7 mouse cellular contexts compared by ENCODE assay signal in the genomic region with DNA sequence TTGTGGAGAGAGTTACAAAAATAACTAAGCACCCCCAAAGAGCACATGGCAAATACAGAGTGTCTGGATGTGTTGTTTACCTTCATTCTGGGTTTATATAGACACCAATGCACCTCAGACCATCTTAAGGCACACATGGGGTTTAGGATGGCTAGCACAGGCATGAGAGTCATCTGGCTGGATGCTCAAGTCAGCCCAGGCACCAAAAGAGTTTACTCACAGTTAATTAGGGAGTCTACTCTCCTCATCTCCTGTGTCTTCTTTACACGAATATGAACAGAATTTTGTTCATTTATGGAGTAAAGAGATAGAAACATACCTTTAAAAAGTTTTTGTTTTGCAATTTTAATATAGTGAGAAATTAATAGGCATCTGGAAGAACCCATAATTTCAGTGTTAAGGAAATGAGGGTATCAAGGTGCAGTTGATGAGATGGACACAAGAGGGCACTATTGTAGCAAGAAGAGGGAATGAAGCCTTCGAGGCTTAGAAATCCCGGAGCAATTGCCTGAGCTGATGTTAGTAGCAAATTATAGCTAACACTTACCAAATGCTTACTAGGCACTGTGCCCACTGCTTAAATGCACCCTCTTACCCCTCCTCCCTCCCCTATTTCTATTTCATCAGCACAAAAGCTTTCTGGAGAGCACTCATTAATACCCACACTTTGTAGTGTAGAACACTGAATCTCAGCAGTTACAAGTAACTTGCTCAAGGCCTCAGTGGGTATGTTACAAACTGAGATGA.
DNase-seq lines count a peak whose midpoint lies in the region; ATAC-seq lines count a peak whose summit lies in the region.

No protein-coding gene starts in this region.

- WGBS in forebrain, embryonic 16.5 days = 2% methylated on average over 3 of the region's 3 CpGs

- no peak overlapping the region for H3K4me3 ChIP-seq in forebrain, embryonic 16.5 days (replicated peaks; ENCODE audit: low read length)

- no peak overlapping the region for H3K27ac ChIP-seq in forebrain, embryonic 16.5 days (ENCODE audit: low read length)

- no peak overlapping the region for H3K9ac ChIP-seq in forebrain, embryonic 16.5 days (replicated peaks; ENCODE audit: low read depth, low read length)

- H3K4me1 ChIP-seq in forebrain, embryonic 16.5 days (replicated peaks; ENCODE audit: control insufficient read depth, insufficient read depth, low read length) = 0 out of 2 replicates have a peak, but pooled peaks cover 2% of the 10 kb centered on the region

- H3K9me3 ChIP-seq in forebrain, embryonic 16.5 days (ENCODE audit: control insufficient read depth, low read length) = no peaks in the 10 kb centered on the region

- peak; percentile 35 for DNase-seq in urinary bladder, postnatal 14 days (ENCODE audit: low spot score)
- no peak for DNase-seq in urinary bladder, adult 2 months (ENCODE audit: low spot score)
- DNase-seq in c-Kit-positive CD71-positive TER-119-positive erythroid progenitor cells, embryonic 14.5 days (ENCODE audit: low spot score) = peak; percentile 16
- DNase-seq in layer of hippocampus, adult 11-12 months (ENCODE audit: low spot score) = peak; percentile 72
- peak; percentile 60 for DNase-seq in lung, postnatal 14 days
- DNase-seq in right cerebral cortex, postnatal 14 days = peak; percentile 63

- no peak overlapping the region for H3K4me2 ChIP-seq in forebrain, embryonic 16.5 days (ENCODE audit: low read length)

- ATAC-seq in forebrain, embryonic 16.5 days = peak; percentile 98

- H3K36me3 ChIP-seq in forebrain, embryonic 16.5 days (ENCODE audit: control insufficient read depth, insufficient read depth) = no peaks in the 10 kb centered on the region

- H3K27me3 ChIP-seq in forebrain, embryonic 16.5 days (replicated peaks; ENCODE audit: control insufficient read depth, insufficient read depth, low read length) = no peaks in the 10 kb centered on the region
